15 mouse cellular contexts compared by ENCODE assay signal in the genomic region with DNA sequence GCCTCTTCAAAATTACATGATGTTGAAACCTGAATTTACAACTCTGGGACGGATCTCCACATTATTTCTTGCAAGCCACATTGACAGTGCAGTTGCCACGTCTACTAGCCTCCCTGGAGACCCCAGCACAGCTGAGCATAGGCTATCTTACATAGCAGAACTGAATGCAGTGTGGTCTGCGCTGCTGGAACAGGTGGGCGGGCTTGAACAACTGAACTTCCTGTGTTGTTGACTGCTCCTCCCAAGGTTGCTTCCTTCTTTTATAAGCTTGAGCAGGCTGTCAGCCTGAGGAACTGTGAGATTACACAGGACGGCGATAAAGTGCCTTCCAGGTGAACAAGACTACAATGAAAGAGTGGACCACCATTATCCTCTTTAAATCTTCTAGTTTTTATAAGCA. TPM values are rescaled to one million over a fixed set of nuclear protein-coding genes. Genes with fewer than 3 reads are reported as not detected.
A peak's percentile ranks its signal among the peaks of the same experiment; 100 is the strongest.
DNase-seq lines count a peak whose midpoint lies in the region; ATAC-seq lines count a peak whose summit lies in the region.
"Had no signal": no experiment of that assay in that cellular context is flagged by ENCODE, and none has a peak within 500 bp of the region (broad histone marks: within the 10 kb centered on the region; RNA-seq: fewer than 3 reads in every experiment).

No protein-coding gene starts in this region.

- H3K27ac ChIP-seq in kidney, embryonic 16.5 days (ENCODE audit: low read length): peak overlapping the region; percentile 49
- no peak overlapping the region for H3K27ac ChIP-seq in forebrain, embryonic 12.5 days
- H3K27ac ChIP-seq: embryonic facial prominence, embryonic 10.5 days; hindbrain, embryonic 13.5 days; liver, embryonic 13.5 days; midbrain, embryonic 12.5 days had no signal

- no peaks in the 10 kb centered on the region for H3K36me3 ChIP-seq in kidney, embryonic 16.5 days (ENCODE audit: insufficient read depth, low read length)
- H3K36me3 ChIP-seq in forebrain, embryonic 12.5 days (replicated peaks): no peaks in the 10 kb centered on the region
- H3K36me3 ChIP-seq: embryonic facial prominence, embryonic 10.5 days; heart, embryonic 12.5 days; hindbrain, embryonic 13.5 days; liver, embryonic 13.5 days; midbrain, embryonic 12.5 days had no signal

- DNase-seq in kidney, adult 9 months: no peak
- peak; percentile 31 to 46 for DNase-seq in B cell, adult 2 months
- peak; percentile 66 for DNase-seq in spleen, postnatal 36 days (ENCODE audit: low spot score in 2 of 2)
- no peak for DNase-seq in embryo, embryonic 10.5 days (ENCODE audit: low spot score)
- DNase-seq in right cerebral cortex, adult 2 months (ENCODE audit: low spot score in 2 of 2): no peak
- DNase-seq: adrenal gland, postnatal 25 days; cerebellum, adult 11 months; liver, embryonic 13.5 days had no signal

- H3K4me3 ChIP-seq in kidney, embryonic 16.5 days (ENCODE audit: low read length): no peak overlapping the region
- no peak overlapping the region for H3K4me3 ChIP-seq in forebrain, embryonic 12.5 days (replicated peaks)
- H3K4me3 ChIP-seq: embryonic facial prominence, embryonic 10.5 days; heart, embryonic 12.5 days; hindbrain, embryonic 13.5 days; liver, embryonic 13.5 days; midbrain, embryonic 12.5 days had no signal

- no peak for ATAC-seq in kidney, embryonic 16.5 days (ENCODE audit: low FRiP score, low TSS enrichment)
- peak; percentile 99 for ATAC-seq in granulocyte monocyte progenitor cell, adult 5-6 weeks (replicated peaks; ENCODE audit: poor library complexity, severe bottlenecking)
- no peak for ATAC-seq in forebrain, embryonic 12.5 days (ENCODE audit: low FRiP score)

- H3K4me1 ChIP-seq in kidney, embryonic 16.5 days (ENCODE audit: insufficient read depth, low read length): peaks cover 13% of the 10 kb centered on the region; the same call in 1 of the 2 replicates
- no peaks in the 10 kb centered on the region for H3K4me1 ChIP-seq in forebrain, embryonic 12.5 days
- H3K4me1 ChIP-seq: embryonic facial prominence, embryonic 10.5 days; hindbrain, embryonic 13.5 days; midbrain, embryonic 12.5 days had no signal

- peak overlapping the region; percentile 1; the same call in 1 of the 2 replicates for H3K4me2 ChIP-seq in kidney, embryonic 16.5 days (replicated peaks; ENCODE audit: low read depth, low read length)
- H3K4me2 ChIP-seq in forebrain, embryonic 12.5 days: no peak overlapping the region
- H3K4me2 ChIP-seq: heart, embryonic 12.5 days; hindbrain, embryonic 13.5 days; liver, embryonic 13.5 days; midbrain, embryonic 12.5 days had no signal

- no peaks in the 10 kb centered on the region for H3K27me3 ChIP-seq in kidney, embryonic 16.5 days (ENCODE audit: insufficient read depth, low read length)
- no peaks in the 10 kb centered on the region for H3K27me3 ChIP-seq in forebrain, embryonic 12.5 days
- H3K27me3 ChIP-seq: heart, embryonic 12.5 days; hindbrain, embryonic 13.5 days; liver, embryonic 13.5 days; midbrain, embryonic 12.5 days had no signal

- 59% methylated on average over 6 of the region's 6 CpGs for WGBS in kidney, embryonic 16.5 days
- 84% methylated on average over 6 of the region's 6 CpGs for WGBS in forebrain, embryonic 12.5 days

- no peaks in the 10 kb centered on the region for H3K9me3 ChIP-seq in kidney, embryonic 16.5 days (ENCODE audit: low read length)
- no peaks in the 10 kb centered on the region for H3K9me3 ChIP-seq in forebrain, embryonic 12.5 days
- H3K9me3 ChIP-seq: embryonic facial prominence, embryonic 10.5 days; heart, embryonic 12.5 days; hindbrain, embryonic 13.5 days; liver, embryonic 13.5 days; midbrain, embryonic 12.5 days had no signal

- no peak overlapping the region for H3K9ac ChIP-seq in kidney, embryonic 16.5 days (replicated peaks; ENCODE audit: low read length)
- H3K9ac ChIP-seq in forebrain, embryonic 12.5 days: no peak overlapping the region
- H3K9ac ChIP-seq: heart, embryonic 12.5 days; hindbrain, embryonic 13.5 days; liver, embryonic 13.5 days; midbrain, embryonic 12.5 days had no signal

RNA-seq across cellular contexts. Expression of a gene that starts 38.6 kb away (rescaled TPM):
- polyA plus RNA-seq in kidney, embryonic 16.5 days (2015; fragmentation: Nextera tagmentation; extraction: Ambion mirVana): 136 and 140 TPM in 2 replicates
- 75.0 and 82.0 TPM in 2 replicates for total RNA-seq in granulocyte monocyte progenitor cell, adult 5-6 weeks (2014; fragmentation: Nextera tagmentation)
- total RNA-seq in granulocyte monocyte progenitor cell, adult 5-6 weeks (2017): 57.9 and 68.6 TPM in 2 replicates
- 177 and 179 TPM in 2 replicates for polyA plus RNA-seq in forebrain, embryonic 12.5 days (2016; fragmentation: Nextera tagmentation; extraction: Ambion mirVana)

RNA-seq across cellular contexts. Expression of a gene that starts 38.8 kb away (rescaled TPM):
- polyA plus RNA-seq in kidney, embryonic 16.5 days (2015; fragmentation: Nextera tagmentation; extraction: Ambion mirVana): 37.9 and 41.5 TPM in 2 replicates
- total RNA-seq in granulocyte monocyte progenitor cell, adult 5-6 weeks (2014; fragmentation: Nextera tagmentation): 13.8 and 17.0 TPM in 2 replicates
- 22.3 and 25.0 TPM in 2 replicates for total RNA-seq in granulocyte monocyte progenitor cell, adult 5-6 weeks (2017)
- polyA plus RNA-seq in forebrain, embryonic 12.5 days (2016; fragmentation: Nextera tagmentation; extraction: Ambion mirVana): 36.7 and 39.2 TPM in 2 replicates

RNA-seq across cellular contexts. Expression of a gene that starts 43.5 kb away (rescaled TPM):
- polyA plus RNA-seq in kidney, embryonic 16.5 days (2015; fragmentation: Nextera tagmentation; extraction: Ambion mirVana): 14.7 and 15.6 TPM in 2 replicates
- 6.0 and 6.3 TPM in 2 replicates for total RNA-seq in granulocyte monocyte progenitor cell, adult 5-6 weeks (2014; fragmentation: Nextera tagmentation)
- total RNA-seq in granulocyte monocyte progenitor cell, adult 5-6 weeks (2017): 3.0 and 3.3 TPM in 2 replicates
- polyA plus RNA-seq in forebrain, embryonic 12.5 days (2016; fragmentation: Nextera tagmentation; extraction: Ambion mirVana): 11.6 and 12.8 TPM in 2 replicates

Comparison
In these comparisons a context has a peak if more than half of its experiments do, and no peak if none do; other contexts are left out.
1. DNase-seq: peak in B cell, adult 2 months (2 of 2) and spleen, postnatal 36 days (2 of 2); none in kidney, adult 9 months (single experiment), embryo, embryonic 10.5 days (single experiment) and right cerebral cortex, adult 2 months (0 of 2).